Mouse (Mus musculus): ENCODE data around the gene Pqlc3.
"Not testable (repeated sequence)": the region's sequence is repeated elsewhere in the genome, so short reads cannot be mapped to it uniquely, and the experiment has no call there.

The Pqlc3 gene

GRCm38 (mm10) chr12:16999739-17000497, at the start of gene Pqlc3:
Pqlc3 (minus strand) TSS chr12:17000408.
- peak; percentile 38 for DNase-seq (ENCODE audit: low spot score)

GRCm38 (mm10) chr12:17049796-17050195, 49.6 kb upstream of the Pqlc3 start:
- DNase-seq (ENCODE audit: low spot score), result no peak

GRCm38 (mm10) chr12:17048979-17049612, 48.9 kb upstream of the Pqlc3 start:
- peak; percentile 44 for DNase-seq (ENCODE audit: low spot score)

GRCm38 (mm10) chr12:17043311-17043710, 43.1 kb upstream of the Pqlc3 start:
- DNase-seq (ENCODE audit: low spot score), result no peak

- no peak for DNase-seq (ENCODE audit: low spot score)
These were observed 40.4 kb upstream of the Pqlc3 start for GRCm38 (mm10) chr12:17040567-17040966.

- DNase-seq (ENCODE audit: low spot score), result no peak
These were observed 39.2 kb upstream of the Pqlc3 start for GRCm38 (mm10) chr12:17039415-17039814.

GRCm38 (mm10) chr12:17038246-17038645, 38.0 kb upstream of the Pqlc3 start:
- no peak for DNase-seq (ENCODE audit: low spot score)

GRCm38 (mm10) chr12:17037053-17037610, 36.9 kb upstream of the Pqlc3 start:
- DNase-seq (ENCODE audit: low spot score), result no peak

- no peak for DNase-seq (ENCODE audit: low spot score)
These were observed 36.3 kb upstream of the Pqlc3 start for GRCm38 (mm10) chr12:17036532-17036931.

- DNase-seq (ENCODE audit: low spot score), result no peak
These were observed 34.9 kb upstream of the Pqlc3 start for GRCm38 (mm10) chr12:17035128-17035527.

- no peak for DNase-seq (ENCODE audit: low spot score)
These were observed 34.5 kb upstream of the Pqlc3 start for GRCm38 (mm10) chr12:17034671-17035070.

- DNase-seq (ENCODE audit: low spot score), result no peak
These were observed 33.2 kb upstream of the Pqlc3 start for GRCm38 (mm10) chr12:17033464-17033841.

GRCm38 (mm10) chr12:17032694-17033463, 32.7 kb upstream of the Pqlc3 start:
- no peak for DNase-seq (ENCODE audit: low spot score)

- no peak for DNase-seq (ENCODE audit: low spot score)
These were observed 24.4 kb upstream of the Pqlc3 start for GRCm38 (mm10) chr12:17024554-17025110.

GRCm38 (mm10) chr12:17022145-17022544, 21.9 kb upstream of the Pqlc3 start:
- no peak for DNase-seq (ENCODE audit: low spot score)

GRCm38 (mm10) chr12:17021125-17021524, 20.9 kb upstream of the Pqlc3 start:
- DNase-seq (ENCODE audit: low spot score), result not testable (repeated sequence)

GRCm38 (mm10) chr12:17018468-17018867, 18.3 kb upstream of the Pqlc3 start:
- DNase-seq (ENCODE audit: low spot score), result no peak

GRCm38 (mm10) chr12:17015711-17016110, 15.5 kb upstream of the Pqlc3 start:
- no peak for DNase-seq (ENCODE audit: low spot score)

- no peak for DNase-seq (ENCODE audit: low spot score)
These were observed 12.1 kb upstream of the Pqlc3 start for GRCm38 (mm10) chr12:17012067-17012899.

- DNase-seq (ENCODE audit: low spot score), result no peak
These were observed 11.1 kb upstream of the Pqlc3 start, which contains the start of gene 2410004P03Rik for GRCm38 (mm10) chr12:17011100-17011870. 2410004P03Rik (minus strand) TSS chr12:17011727.

All from layer of hippocampus, adult 9-10 months (tissue).